Mouse (Mus musculus): Measurements from ENCODE around the gene Otop2. TPM values are rescaled to one million over a fixed set of nuclear protein-coding genes. Genes with fewer than 3 reads are reported as not detected.
A peak's percentile ranks its signal among the peaks of the same experiment; 100 is the strongest.

Gene Otop2
- polyA plus RNA-seq, 1 experiment, result not detected

GRCm38 (mm10) chr11:115354183-115354582 lies 47.2 kb downstream of the Otop2 start:
- peak; percentile 71 for TF ChIP-seq CTCF (IDR thresholded peaks at IDR 0.05; ENCODE audit: low read depth, low read length)
- no peak for TF ChIP-seq POLR2A (IDR thresholded peaks at IDR 0.05; ENCODE audit: borderline replicate concordance, low read depth, low read length)
- H3K4me3 ChIP-seq (ENCODE audit: insufficient read depth, low read length), result no peak overlapping the region
- H3K27ac ChIP-seq (ENCODE audit: insufficient read depth, low read depth, low read length), result no peak overlapping the region
- H3K4me1 ChIP-seq (ENCODE audit: control insufficient read depth, insufficient read depth, low read length), result peaks cover 3% of the 10 kb centered on the region

- TF ChIP-seq POLR2A (IDR thresholded peaks at IDR 0.05; ENCODE audit: borderline replicate concordance, low read depth, low read length) (no peak), CTCF (IDR thresholded peaks at IDR 0.05; ENCODE audit: low read depth, low read length) (no peak)
- Histone ChIP-seq H3K4me3 (ENCODE audit: insufficient read depth, low read length) (no peak overlapping the region), H3K27ac (ENCODE audit: insufficient read depth, low read depth, low read length) (no peak overlapping the region), H3K4me1 (ENCODE audit: control insufficient read depth, insufficient read depth, low read length) (peaks cover 2% of the 10 kb centered on the region; the same call in 1 of the 2 replicates)
Measured at GRCm38 (mm10) chr11:115358468-115358867, 51.5 kb downstream of the Otop2 start.

GRCm38 (mm10) chr11:115359293-115359692 lies 52.3 kb downstream of the Otop2 start:
- TF ChIP-seq POLR2A (IDR thresholded peaks at IDR 0.05; ENCODE audit: borderline replicate concordance, low read depth, low read length) (no peak), CTCF (IDR thresholded peaks at IDR 0.05; ENCODE audit: low read depth, low read length) (no peak)
- Histone ChIP-seq H3K4me3 (ENCODE audit: insufficient read depth, low read length) (no peak overlapping the region), H3K4me1 (ENCODE audit: control insufficient read depth, insufficient read depth, low read length) (0 out of 2 replicates have a peak, but pooled peaks cover 2% of the 10 kb centered on the region), H3K27ac (ENCODE audit: insufficient read depth, low read depth, low read length) (no peak overlapping the region)

GRCm38 (mm10) chr11:115359726-115360125 lies 52.8 kb downstream of the Otop2 start:
- TF ChIP-seq POLR2A (IDR thresholded peaks at IDR 0.05; ENCODE audit: borderline replicate concordance, low read depth, low read length) (no peak), CTCF (IDR thresholded peaks at IDR 0.05; ENCODE audit: low read depth, low read length) (peak; percentile 13; the same call in 1 of the 2 replicates)
- Histone ChIP-seq H3K4me1 (ENCODE audit: control insufficient read depth, insufficient read depth, low read length) (0 out of 2 replicates have a peak, but pooled peaks cover 2% of the 10 kb centered on the region), H3K27ac (ENCODE audit: insufficient read depth, low read depth, low read length) (no peak overlapping the region), H3K4me3 (ENCODE audit: insufficient read depth, low read length) (no peak overlapping the region)

- Histone ChIP-seq H3K27ac (ENCODE audit: insufficient read depth, low read depth, low read length) (no peak overlapping the region), H3K4me1 (ENCODE audit: control insufficient read depth, insufficient read depth, low read length) (peaks cover 3% of the 10 kb centered on the region; the same call in 1 of the 2 replicates), H3K4me3 (ENCODE audit: insufficient read depth, low read length) (no peak overlapping the region)
- TF ChIP-seq POLR2A (IDR thresholded peaks at IDR 0.05; ENCODE audit: borderline replicate concordance, low read depth, low read length) (no peak), CTCF (IDR thresholded peaks at IDR 0.05; ENCODE audit: low read depth, low read length) (no peak)
Measured at GRCm38 (mm10) chr11:115364136-115364535, 57.2 kb downstream of the Otop2 start.

- H3K27ac ChIP-seq (ENCODE audit: insufficient read depth, low read depth, low read length), result no peak overlapping the region
Measured at GRCm38 (mm10) chr11:115366039-115366705, 59.2 kb downstream of the Otop2 start.

GRCm38 (mm10) chr11:115366706-115367394 lies 59.9 kb downstream of the Otop2 start:
- H3K4me3 ChIP-seq (ENCODE audit: insufficient read depth, low read length), result peak overlapping the region; percentile 55
- no peak overlapping the region for H3K27ac ChIP-seq (ENCODE audit: insufficient read depth, low read depth, low read length)
- TF ChIP-seq POLR2A (IDR thresholded peaks at IDR 0.05; ENCODE audit: borderline replicate concordance, low read depth, low read length) (no peak), CTCF (IDR thresholded peaks at IDR 0.05; ENCODE audit: low read depth, low read length) (no peak)
- peaks cover 2% of the 10 kb centered on the region; the same call in 1 of the 2 replicates for H3K4me1 ChIP-seq (ENCODE audit: control insufficient read depth, insufficient read depth, low read length)

More at GRCm38 (mm10) chr11:115366039-115366705, 59.2 kb downstream of the Otop2 start:
- Histone ChIP-seq H3K4me1 (ENCODE audit: control insufficient read depth, insufficient read depth, low read length) (peaks cover 2% of the 10 kb centered on the region; the same call in 1 of the 2 replicates), H3K4me3 (ENCODE audit: insufficient read depth, low read length) (no peak overlapping the region)
- TF ChIP-seq POLR2A (IDR thresholded peaks at IDR 0.05; ENCODE audit: borderline replicate concordance, low read depth, low read length) (no peak), CTCF (IDR thresholded peaks at IDR 0.05; ENCODE audit: low read depth, low read length) (no peak)

- Histone ChIP-seq H3K4me3 (ENCODE audit: insufficient read depth, low read length) (peak within 1 kb of the TSS; percentile 55), H3K27ac (ENCODE audit: insufficient read depth, low read depth, low read length) (no peak within 1 kb of the TSS), H3K4me1 (ENCODE audit: control insufficient read depth, insufficient read depth, low read length) (peaks cover 2% of the 10 kb centered on the region; the same call in 1 of the 2 replicates)
- TF ChIP-seq POLR2A (IDR thresholded peaks at IDR 0.05; ENCODE audit: borderline replicate concordance, low read depth, low read length) (no peak), CTCF (IDR thresholded peaks at IDR 0.05; ENCODE audit: low read depth, low read length) (no peak)
Measured at GRCm38 (mm10) chr11:115367395-115367944, 60.5 kb downstream of the Otop2 start, which contains the start of gene Hid1. Gene Hid1, minus strand, starts transcription at chr11:115367756.

- Histone ChIP-seq H3K4me1 (ENCODE audit: control insufficient read depth, insufficient read depth, low read length) (peaks cover 5% of the 10 kb centered on the region), H3K27ac (ENCODE audit: insufficient read depth, low read depth, low read length) (no peak overlapping the region), H3K4me3 (ENCODE audit: insufficient read depth, low read length) (no peak overlapping the region)
- TF ChIP-seq CTCF (IDR thresholded peaks at IDR 0.05; ENCODE audit: low read depth, low read length) (no peak), POLR2A (IDR thresholded peaks at IDR 0.05; ENCODE audit: borderline replicate concordance, low read depth, low read length) (no peak)
Measured at GRCm38 (mm10) chr11:115370368-115370767, 63.4 kb downstream of the Otop2 start.

Data from bone marrow macrophage, adult 2 months (primary cell).